Mouse (Mus musculus) liver, embryonic 14.5 days (tissue): ENCODE results near the gene Arhgap20.

ENCODE experiments used
- CTCF ChIP-seq: IDR thresholded peaks from 2 replicates; pipeline ENCODE4 v1.5.1; 2016; ENCODE audit warnings: antibody characterized with exemption, low read depth, control low read depth
- EP300 ChIP-seq: IDR thresholded peaks from 2 replicates; pipeline ENCODE4 v1.6.1; 2016; ENCODE audit warnings: antibody characterized with exemption, low read depth

DNA sequence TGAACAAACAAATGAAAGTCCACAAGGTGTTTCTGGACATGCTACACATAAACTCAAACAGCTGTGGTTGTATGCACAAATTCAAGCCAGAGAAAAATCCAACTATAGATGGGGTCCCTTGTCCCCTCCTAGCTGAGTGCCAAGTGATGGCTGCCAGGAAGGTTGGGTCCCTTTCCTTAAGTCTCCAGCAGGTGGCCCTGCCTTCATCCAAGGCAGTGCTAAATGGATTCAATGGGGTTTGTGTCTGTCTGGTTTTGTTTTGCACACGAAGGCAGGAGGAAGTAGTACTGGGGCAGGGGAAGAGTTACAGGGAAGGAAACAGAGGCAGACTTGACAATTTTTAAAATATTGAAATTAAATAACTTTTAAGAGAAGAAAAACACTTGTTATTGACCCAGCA is 12.0 kb downstream of the Arhgap20 start:
- peak; percentile 44 for TF ChIP-seq CTCF
- no peak for TF ChIP-seq EP300
